Mouse (Mus musculus): ENCODE results near the gene Rsbn1.
A peak's percentile ranks its signal among the peaks of the same experiment; 100 is the strongest.

The Rsbn1 gene

GRCm38 (mm10) chr3:103914010-103914669 is at the start of gene Rsbn1:
TSS of gene Rsbn1 (plus strand) at chr3:103914120.
- peak; percentile 94 to 95 for DNase-seq (ENCODE audit: low spot score in 2 of 2)

GRCm38 (mm10) chr3:103864200-103864599 is 49.7 kb upstream of the Rsbn1 start:
- DNase-seq (ENCODE audit: low spot score in 2 of 2): no peak

DNA sequence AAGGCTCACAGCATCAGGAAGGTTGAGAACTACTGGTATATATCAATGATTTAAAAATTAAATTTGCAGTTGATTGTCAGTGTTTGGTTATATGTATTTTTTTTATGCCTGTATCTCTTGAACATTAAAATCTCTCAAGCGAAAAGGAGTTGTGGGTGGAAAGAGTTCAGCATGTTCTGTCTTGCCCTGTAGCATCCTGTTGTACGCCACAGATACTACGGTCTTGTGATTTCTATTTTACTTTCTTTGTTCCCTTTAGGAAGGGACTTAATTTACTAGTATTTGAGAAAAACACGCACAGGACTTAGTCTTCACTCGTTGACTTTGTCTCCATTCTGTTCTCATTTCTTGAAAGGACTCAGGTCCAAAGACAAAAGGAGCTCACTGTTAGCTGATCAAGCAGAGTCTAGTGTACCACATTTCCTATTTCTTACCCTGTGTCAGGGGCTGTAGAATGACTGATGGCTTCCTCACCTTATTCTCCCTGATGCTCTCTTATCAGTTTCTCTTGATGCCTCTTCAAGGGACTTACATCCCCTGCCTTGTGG is 46.4 kb upstream of the Rsbn1 start:
- DNase-seq (ENCODE audit: low spot score in 2 of 2): no peak

DNA sequence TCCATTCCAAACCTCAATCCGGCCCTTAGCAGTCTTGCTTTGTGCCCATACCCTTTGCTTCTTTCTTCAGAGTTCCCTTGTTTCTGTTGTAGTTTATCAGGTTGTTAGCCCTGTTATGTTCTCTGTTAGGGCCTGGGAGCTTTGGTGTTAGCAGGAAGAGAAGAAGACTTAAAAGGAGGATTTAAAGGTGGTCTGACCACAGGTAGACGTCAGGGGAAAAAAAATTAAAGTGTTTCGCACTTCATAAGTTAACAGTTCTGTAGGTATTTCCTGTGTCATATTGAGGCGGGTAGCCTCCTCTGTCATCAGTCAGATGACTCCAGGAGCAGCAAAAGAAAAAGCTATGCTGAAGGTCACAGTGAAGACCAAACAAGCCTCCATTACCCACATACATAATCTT is 45.9 kb upstream of the Rsbn1 start:
- no peak for DNase-seq (ENCODE audit: low spot score in 2 of 2)

DNA sequence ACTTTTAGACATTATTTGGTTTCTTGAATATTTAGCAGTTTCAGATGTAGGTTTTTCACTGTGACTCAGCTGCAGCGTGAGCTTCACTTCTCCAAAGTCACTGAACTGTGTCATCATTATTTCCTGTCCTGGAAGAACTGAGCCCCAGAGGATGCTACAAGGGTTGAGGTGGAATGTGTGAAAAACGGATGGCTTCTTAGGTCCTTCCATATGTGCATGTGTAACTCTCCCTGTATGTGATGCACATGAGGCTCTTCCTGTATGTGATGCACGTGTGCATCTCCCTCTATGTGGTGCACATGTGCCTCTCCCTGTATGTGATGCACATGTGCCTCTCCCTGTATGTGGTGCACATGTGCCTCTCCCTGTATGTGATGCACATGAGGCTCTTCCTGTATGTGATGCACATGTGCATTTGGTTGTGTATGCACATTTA is 41.2 kb upstream of the Rsbn1 start:
- DNase-seq (ENCODE audit: low spot score in 2 of 2): no peak

GRCm38 (mm10) chr3:103874329-103874728 is 39.6 kb upstream of the Rsbn1 start:
- no peak for DNase-seq (ENCODE audit: low spot score in 2 of 2)

DNA sequence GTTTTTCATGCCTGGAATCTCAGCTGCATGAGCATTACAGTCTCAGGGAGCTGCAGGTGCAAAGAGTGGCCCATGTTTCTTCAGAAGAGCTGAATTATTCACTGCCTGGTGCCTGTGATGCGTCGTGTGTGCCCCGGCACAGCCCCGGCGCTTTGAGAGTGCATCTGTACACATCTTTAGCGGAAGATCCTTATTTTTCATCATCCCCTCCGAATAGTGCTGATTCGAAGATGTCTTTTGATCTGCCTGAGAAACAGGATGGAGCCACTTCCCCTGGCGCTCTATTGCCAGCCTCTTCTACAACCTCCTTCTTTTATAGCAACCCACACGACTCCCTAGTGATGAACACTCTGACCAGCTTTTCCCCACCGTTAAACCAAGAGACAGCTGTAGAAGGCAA is 28.0 kb upstream of the Rsbn1 start:
- DNase-seq (ENCODE audit: low spot score in 2 of 2): no peak

DNA sequence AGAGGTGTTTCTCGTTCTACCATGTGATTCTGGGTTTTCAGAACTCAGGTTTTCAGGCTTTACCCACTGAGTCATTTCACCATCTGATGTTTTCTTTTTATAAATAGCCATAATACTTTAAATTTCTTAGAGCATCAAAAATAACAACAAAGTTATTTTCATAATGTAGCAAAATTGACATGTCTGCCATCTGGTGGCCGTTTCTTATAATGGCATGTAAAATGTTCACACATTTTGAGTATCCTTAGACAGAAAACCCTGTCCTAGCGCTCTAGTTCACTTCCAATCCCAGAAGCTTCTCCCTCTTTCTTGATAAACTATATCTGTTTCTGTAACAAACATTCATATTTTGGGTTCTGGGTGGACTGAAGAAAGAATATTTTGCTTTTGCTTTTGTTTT is 26.3 kb upstream of the Rsbn1 start:
- DNase-seq (ENCODE audit: low spot score in 2 of 2): no peak

- DNase-seq (ENCODE audit: low spot score in 2 of 2): no peak
These were observed 20.5 kb upstream of the Rsbn1 start for GRCm38 (mm10) chr3:103893374-103893773.

DNA sequence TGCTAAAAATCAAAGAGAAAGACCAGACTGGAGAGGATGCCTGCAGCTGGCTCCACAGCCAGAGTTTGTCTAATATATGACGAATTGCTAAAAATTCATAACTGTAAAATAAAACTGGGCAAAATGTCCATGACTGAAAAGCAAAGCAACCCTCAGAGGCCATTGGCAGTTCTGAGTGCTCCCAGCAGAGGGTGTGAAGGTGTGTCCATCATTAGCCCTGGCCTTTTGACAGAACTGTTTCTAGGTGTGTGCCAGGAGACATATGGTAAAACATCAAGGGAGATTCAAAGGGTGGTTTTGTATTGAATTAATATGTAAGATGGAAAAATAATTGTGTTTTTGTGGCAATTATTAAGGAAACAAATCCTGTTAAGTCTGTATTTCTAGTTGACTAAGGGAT is 9.2 kb upstream of the Rsbn1 start:
- DNase-seq (ENCODE audit: low spot score in 2 of 2): no peak

- DNase-seq (ENCODE audit: low spot score in 2 of 2): no peak
These were observed 6.4 kb upstream of the Rsbn1 start for GRCm38 (mm10) chr3:103907335-103908030.

GRCm38 (mm10) chr3:103908781-103909180 is 5.1 kb upstream of the Rsbn1 start:
- DNase-seq (ENCODE audit: low spot score in 2 of 2): no peak

- DNase-seq (ENCODE audit: low spot score in 2 of 2): no peak
These were observed 414 bp upstream of the Rsbn1 start for GRCm38 (mm10) chr3:103913451-103913961.

DNA sequence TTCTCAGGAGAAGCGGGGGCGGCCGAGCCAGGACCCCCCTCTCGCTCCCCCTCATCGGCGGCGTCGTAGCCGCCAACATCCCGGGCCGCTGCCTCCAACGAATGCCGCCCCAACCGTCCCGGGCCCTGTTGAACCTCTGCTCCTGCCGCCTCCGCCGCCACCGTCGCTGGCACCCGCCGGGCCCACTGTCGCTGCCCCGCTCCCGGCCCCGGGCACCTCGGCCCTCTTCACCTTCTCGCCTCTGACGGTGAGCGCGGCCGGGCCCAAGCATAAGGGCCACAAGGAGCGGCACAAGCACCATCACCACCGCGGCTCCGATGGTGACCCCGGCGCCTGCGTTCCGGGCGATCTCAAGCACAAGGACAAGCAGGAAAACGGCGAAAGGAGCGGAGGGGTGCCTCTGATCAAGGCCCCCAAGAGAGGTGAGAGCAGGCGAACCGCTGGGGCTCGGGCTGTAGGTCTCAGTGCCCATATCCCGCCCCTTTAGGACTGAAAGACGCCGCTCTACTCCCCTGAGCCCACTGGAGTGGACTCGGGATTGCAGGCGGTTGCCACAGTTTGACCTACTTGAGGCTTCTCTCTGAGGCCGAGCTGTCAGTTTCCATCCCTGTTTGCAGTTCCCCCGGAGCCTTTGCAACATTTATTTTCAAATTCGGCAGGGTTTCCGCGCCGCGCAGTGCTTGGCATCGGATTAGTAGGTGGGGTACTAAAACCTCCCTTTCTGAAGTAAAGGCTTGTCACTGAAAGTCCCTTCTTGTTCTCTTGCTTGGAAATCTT is 1.0 kb downstream of the Rsbn1 start:
- peak in 1 of 2 experiments; percentile 64 for DNase-seq (ENCODE audit: low spot score in 2 of 2)

DNA sequence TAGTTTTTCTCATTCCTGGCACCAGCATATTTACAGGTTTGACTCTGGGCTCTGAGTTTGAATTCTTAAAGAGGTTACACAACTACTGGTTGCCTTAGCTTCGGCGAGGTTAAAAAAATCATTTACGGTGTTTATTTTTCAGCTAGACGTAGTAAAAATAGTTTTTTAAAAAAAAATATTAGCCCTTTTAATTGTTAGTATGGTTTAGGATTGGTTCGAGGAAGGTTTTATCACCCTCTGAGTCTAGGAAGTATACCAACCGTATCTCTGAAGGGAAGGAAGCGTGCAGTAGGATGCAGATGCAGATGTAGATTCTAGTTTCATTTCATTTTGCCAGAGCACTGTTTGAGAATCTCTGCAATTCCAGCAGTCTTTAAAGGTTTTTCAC is 1.6 kb downstream of the Rsbn1 start:
- no peak for DNase-seq (ENCODE audit: low spot score in 2 of 2)

- no peak for DNase-seq (ENCODE audit: low spot score in 2 of 2)
These were observed 2.4 kb downstream of the Rsbn1 start for GRCm38 (mm10) chr3:103916205-103916838.

GRCm38 (mm10) chr3:103916839-103917237 is 2.9 kb downstream of the Rsbn1 start:
- DNase-seq (ENCODE audit: low spot score in 2 of 2): no peak

- DNase-seq (ENCODE audit: low spot score in 2 of 2): no peak
These were observed 6.2 kb downstream of the Rsbn1 start for GRCm38 (mm10) chr3:103920094-103920493.

GRCm38 (mm10) chr3:103925302-103925701 is 11.4 kb downstream of the Rsbn1 start:
- DNase-seq (ENCODE audit: low spot score in 2 of 2): no peak

DNA sequence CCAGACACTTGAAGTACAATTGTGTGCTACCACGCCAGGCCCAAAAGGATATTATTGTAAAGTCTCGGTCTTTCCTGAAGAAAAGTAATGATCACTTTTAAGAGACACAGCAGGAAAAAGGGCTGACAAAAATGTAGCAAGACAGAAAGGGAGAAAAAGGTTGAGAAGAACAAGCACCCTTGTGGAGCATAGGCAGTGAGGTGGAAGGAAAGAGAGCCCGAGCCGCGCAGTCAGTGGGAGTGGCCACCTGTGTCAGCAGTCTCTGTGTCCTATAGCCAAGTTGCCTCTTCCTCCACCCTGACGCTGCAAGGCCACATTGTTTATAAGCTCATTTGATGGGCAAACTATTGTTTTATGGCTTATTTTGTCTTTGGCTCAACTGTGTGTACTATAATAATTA is 13.6 kb downstream of the Rsbn1 start:
- DNase-seq (ENCODE audit: low spot score in 2 of 2): no peak

DNA sequence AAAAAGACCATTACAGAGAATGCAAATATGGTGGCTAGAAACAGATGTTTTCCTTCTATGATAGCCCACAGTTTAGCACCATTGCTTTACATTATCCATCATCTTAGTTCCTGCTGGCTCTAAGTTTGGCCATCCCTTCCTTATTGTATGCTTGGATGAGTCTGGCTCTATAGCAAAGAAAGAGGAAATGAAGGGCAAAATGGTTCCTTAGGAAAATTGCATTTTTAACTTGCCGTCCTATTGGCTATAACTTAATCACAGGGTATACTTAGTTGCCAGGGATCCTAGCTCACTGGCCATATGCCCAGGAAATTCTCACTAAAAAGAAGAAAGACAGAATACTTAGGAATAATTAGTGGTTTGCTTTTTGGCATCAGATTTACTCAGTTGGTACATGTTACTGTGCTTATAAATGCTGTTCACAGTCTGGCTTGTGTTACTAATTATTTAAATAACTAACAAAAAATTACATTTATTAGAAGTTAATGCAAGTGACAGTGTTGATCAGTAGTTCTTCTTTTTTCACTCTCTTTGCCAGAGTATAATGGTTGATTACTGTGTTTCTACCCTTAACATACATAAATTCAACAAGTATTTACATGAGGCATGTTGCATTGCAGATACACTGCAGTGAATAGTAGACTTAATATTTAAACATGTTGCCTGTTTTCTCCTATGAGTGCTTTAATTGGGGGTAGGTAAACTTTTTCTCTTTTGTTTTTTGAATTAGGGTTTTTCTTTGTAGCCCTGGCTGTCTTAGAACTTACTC is 31.1 kb downstream of the Rsbn1 start:
- no peak for DNase-seq (ENCODE audit: low spot score in 2 of 2)
